Mouse (Mus musculus) right cerebral cortex, adult 2 months (tissue): ENCODE measurements around the gene Chmp1a.
A peak's percentile ranks its signal among the peaks of the same experiment; 100 is the strongest.
"Not testable (repeated sequence)": the region's sequence is repeated elsewhere in the genome, so short reads cannot be mapped to it uniquely, and the experiment has no call there.

ENCODE experiments used
- DNase-seq, 2 experiments: peaks; one replicate each; pipeline ENCODE4 v3.0.0; 2021 to 2022; ENCODE audit warnings: low spot score in 2 of 2

Gene Chmp1a

GRCm38 (mm10) chr8:123232553-123232952, 20.0 kb upstream of the Chmp1a start:
- DNase-seq, result peak in 1 of 2 experiments; percentile 56

- DNase-seq, result peak in 1 of 2 experiments; percentile 40
Observed at GRCm38 (mm10) chr8:123231742-123232141, 19.2 kb upstream of the Chmp1a start.

- not testable (repeated sequence) for DNase-seq
Observed at GRCm38 (mm10) chr8:123230326-123230725, 17.8 kb upstream of the Chmp1a start.

- peak in 1 of 2 experiments; percentile 47 for DNase-seq
Observed at GRCm38 (mm10) chr8:123228416-123228815, 15.9 kb upstream of the Chmp1a start.

- peak; percentile 96 to 97 for DNase-seq
Observed at GRCm38 (mm10) chr8:123224278-123225266, 12.0 kb upstream of the Chmp1a start, which contains the start of gene Cdk10. TSS of gene Cdk10 (plus strand) at chr8:123224842.

GRCm38 (mm10) chr8:123220917-123221316, 8.4 kb upstream of the Chmp1a start:
- DNase-seq, result no peak

- no peak for DNase-seq
Observed at GRCm38 (mm10) chr8:123215430-123215829, 2.9 kb upstream of the Chmp1a start.

- DNase-seq, result no peak
Observed at GRCm38 (mm10) chr8:123213118-123213772, 682 bp upstream of the Chmp1a start.

- no peak for DNase-seq
Observed at GRCm38 (mm10) chr8:123211876-123212275, 687 bp downstream of the Chmp1a start.

- DNase-seq, result no peak
Observed at GRCm38 (mm10) chr8:123203571-123203970, 9.0 kb downstream of the Chmp1a start.

- DNase-seq, result peak; percentile 79 to 85
Observed at GRCm38 (mm10) chr8:123202288-123202687, 10.3 kb downstream of the Chmp1a start.

- no peak for DNase-seq
Observed at GRCm38 (mm10) chr8:123199864-123200263, 12.7 kb downstream of the Chmp1a start.

- DNase-seq, result not testable (repeated sequence)
Observed at GRCm38 (mm10) chr8:123197016-123197415, 15.5 kb downstream of the Chmp1a start.

- no peak for DNase-seq
Observed at GRCm38 (mm10) chr8:123193771-123194170, 18.8 kb downstream of the Chmp1a start.

- no peak for DNase-seq
Observed at GRCm38 (mm10) chr8:123191908-123192307, 20.7 kb downstream of the Chmp1a start.

GRCm38 (mm10) chr8:123190678-123191077, 21.9 kb downstream of the Chmp1a start:
- DNase-seq, result peak; percentile 83 to 86

- DNase-seq, result no peak
Observed at GRCm38 (mm10) chr8:123188841-123189240, 23.7 kb downstream of the Chmp1a start.

GRCm38 (mm10) chr8:123188006-123188405, 24.6 kb downstream of the Chmp1a start:
- DNase-seq, result no peak

- DNase-seq, result no peak
Observed at GRCm38 (mm10) chr8:123185566-123186409, 26.8 kb downstream of the Chmp1a start, which contains the start of gene Dpep1. TSS of gene Dpep1 (plus strand) at chr8:123186242.

- DNase-seq, result no peak
Observed at GRCm38 (mm10) chr8:123181391-123181790, 31.2 kb downstream of the Chmp1a start.

GRCm38 (mm10) chr8:123157888-123158465, 54.6 kb downstream of the Chmp1a start, which contains the start of gene Sult5a1:
TSS of gene Sult5a1 (minus strand) at chr8:123158315.
- DNase-seq, result no peak
